Mouse (Mus musculus) kidney, adult 2 months (tissue): ENCODE results near the gene Esrrg. TPM values are rescaled to one million over a fixed set of nuclear protein-coding genes. Genes with fewer than 3 reads are reported as not detected.

Source experiments
- DNase-seq: peaks from one replicate; pipeline ENCODE4 v3.0.0; 2021
- H3K27ac ChIP-seq: fragments of 200-500 bp; 2 replicates; pipeline ENCODE4 v1.5.1; 2012; ENCODE audit warnings: low read depth, low read length, control low read depth, inconsistent platforms; ENCODE audit not compliant: insufficient read depth
- H3K27me3 ChIP-seq: fragments of 200-500 bp; replicated peaks from 2 replicates; pipeline ENCODE4 v1.6.1; 2012; ENCODE audit warnings: mild to moderate bottlenecking, moderate library complexity, low read length, inconsistent platforms; ENCODE audit not compliant: control insufficient read depth, insufficient read depth
- H3K36me3 ChIP-seq: fragments of 200-500 bp; 2 replicates; pipeline ENCODE4 v1.6.1; 2012; ENCODE audit warnings: mild to moderate bottlenecking, moderate library complexity, low read length, inconsistent platforms; ENCODE audit not compliant: control insufficient read depth, insufficient read depth
- H3K4me1 ChIP-seq: fragments of 200-500 bp; 2 replicates; pipeline ENCODE4 v1.6.1; 2011; ENCODE audit warnings: low read length; ENCODE audit not compliant: control insufficient read depth, insufficient read depth
- H3K4me3 ChIP-seq: fragments of 200-500 bp; 2 replicates; pipeline ENCODE4 v1.5.1; 2011; ENCODE audit warnings: mild to moderate bottlenecking, low read depth, low read length, control low read depth; ENCODE audit not compliant: insufficient read depth
- CTCF ChIP-seq: fragments of 200-500 bp; conservative IDR thresholded peaks from 2 replicates; pipeline ENCODE4 v1.5.1; 2011; ENCODE audit warnings: low read depth, mild to moderate bottlenecking, control low read depth, low read length, moderate library complexity, mixed read lengths; ENCODE audit not compliant: insufficient read depth, insufficient read length
- POLR2A ChIP-seq: fragments of 200-500 bp; IDR thresholded peaks from one replicate; pipeline ENCODE4 v1.6.1; 2011; ENCODE audit warnings: low read depth, low read length, control low read depth
- WGBS: fragments of 180-500 bp; shearing (Covaris S2); methylation state at CpG from one replicate; pipeline ENCODE4 v1.1.7; 2018; 5-methylcytosine and 5-hydroxymethylcytosine counted together
- polyA plus RNA-seq: library from polyadenylated mRNA; depleted of rRNA; stranded (reverse); fragments of >200 nt; gene quantifications from 2 replicates; pipeline ENCODE4 v1.2.3, GENCODE M21; 2012

Esrrg gene
- polyA plus RNA-seq, 1 experiment, result 24.2 TPM

GRCm38 (mm10) chr1:187763821-187764220, 155.2 kb downstream of the Esrrg start:
- WGBS, result 29% methylated on average over 3 of the region's 3 CpGs
- peak overlapping the region; percentile 97 for H3K27ac ChIP-seq
- peak; percentile 27 for DNase-seq

GRCm38 (mm10) chr1:187765577-187765976, 157.0 kb downstream of the Esrrg start:
- DNase-seq, result no peak
- TF ChIP-seq CTCF (no peak), POLR2A (no peak)
- no peak overlapping the region for H3K27ac ChIP-seq
- 67% methylated on average over 5 of the region's 5 CpGs for WGBS
- H3K4me1 ChIP-seq, result peaks cover 44% of the 10 kb centered on the region
- no peaks in the 10 kb centered on the region; the same call in 1 of the 2 replicates for H3K36me3 ChIP-seq
- no peak overlapping the region for H3K4me3 ChIP-seq
- 0 out of 2 replicates have a peak, but pooled peaks cover 1% of the 10 kb centered on the region for H3K27me3 ChIP-seq

More at GRCm38 (mm10) chr1:187763821-187764220, 155.2 kb downstream of the Esrrg start:
- no peak for TF ChIP-seq CTCF
- TF ChIP-seq POLR2A, result no peak
- no peak overlapping the region for H3K4me3 ChIP-seq
- no peaks in the 10 kb centered on the region for H3K27me3 ChIP-seq
- no peaks in the 10 kb centered on the region; the same call in 1 of the 2 replicates for H3K36me3 ChIP-seq
- H3K4me1 ChIP-seq, result peaks cover 36% of the 10 kb centered on the region

GRCm38 (mm10) chr1:187767355-187767754, 158.8 kb downstream of the Esrrg start:
- Histone ChIP-seq H3K27ac (peak overlapping the region; percentile 28), H3K4me1 (peaks cover 35% of the 10 kb centered on the region), H3K4me3 (no peak overlapping the region), H3K36me3 (no peaks in the 10 kb centered on the region; the same call in 1 of the 2 replicates), H3K27me3 (0 out of 2 replicates have a peak, but pooled peaks cover 1% of the 10 kb centered on the region)
- DNase-seq, result peak; percentile 61
- 39% methylated on average over 2 of the region's 2 CpGs for WGBS
- TF ChIP-seq CTCF, result no peak
- no peak for TF ChIP-seq POLR2A

GRCm38 (mm10) chr1:187770234-187770633, 161.6 kb downstream of the Esrrg start:
- TF ChIP-seq POLR2A (no peak), CTCF (no peak)
- 0 out of 2 replicates have a peak, but pooled peaks cover 1% of the 10 kb centered on the region for H3K27me3 ChIP-seq
- 42% methylated on average over 3 of the region's 3 CpGs for WGBS
- peak; percentile 87 for DNase-seq
- peak overlapping the region; percentile 85 for H3K27ac ChIP-seq
- H3K36me3 ChIP-seq, result no peaks in the 10 kb centered on the region; the same call in 1 of the 2 replicates
- peaks cover 23% of the 10 kb centered on the region for H3K4me1 ChIP-seq
- H3K4me3 ChIP-seq, result no peak overlapping the region

- Histone ChIP-seq H3K36me3 (no peaks in the 10 kb centered on the region; the same call in 1 of the 2 replicates), H3K27ac (peak overlapping the region; percentile 45; the same call in 1 of the 2 replicates), H3K4me3 (no peak overlapping the region), H3K27me3 (0 out of 2 replicates have a peak, but pooled peaks cover 1% of the 10 kb centered on the region), H3K4me1 (peaks cover 23% of the 10 kb centered on the region)
- no peak for TF ChIP-seq POLR2A
- TF ChIP-seq CTCF, result no peak
- DNase-seq, result no peak
- 46% methylated on average over 4 of the region's 4 CpGs for WGBS
These were observed 162.5 kb downstream of the Esrrg start for GRCm38 (mm10) chr1:187771067-187771466.

- TF ChIP-seq POLR2A, result no peak
- TF ChIP-seq CTCF, result no peak
- Histone ChIP-seq H3K4me1 (no peaks in the 10 kb centered on the region), H3K27me3 (no peaks in the 10 kb centered on the region), H3K27ac (no peak overlapping the region), H3K36me3 (no peaks in the 10 kb centered on the region), H3K4me3 (no peak overlapping the region)
- 80% methylated on average over 10 of the region's 10 CpGs for WGBS
- DNase-seq, result no peak
These were observed 171.1 kb downstream of the Esrrg start for GRCm38 (mm10) chr1:187779589-187780178.

GRCm38 (mm10) chr1:187785226-187785625, 176.6 kb downstream of the Esrrg start:
- H3K27me3 ChIP-seq, result no peaks in the 10 kb centered on the region
- H3K4me1 ChIP-seq, result no peaks in the 10 kb centered on the region
- no peaks in the 10 kb centered on the region for H3K36me3 ChIP-seq
- no peak overlapping the region for H3K4me3 ChIP-seq
- TF ChIP-seq POLR2A, result no peak
- TF ChIP-seq CTCF, result no peak
- 75% methylated on average over 4 of the region's 4 CpGs for WGBS
- DNase-seq, result no peak
- H3K27ac ChIP-seq, result no peak overlapping the region
